23 mouse cellular contexts compared by ENCODE assay signal in the genomic region with DNA sequence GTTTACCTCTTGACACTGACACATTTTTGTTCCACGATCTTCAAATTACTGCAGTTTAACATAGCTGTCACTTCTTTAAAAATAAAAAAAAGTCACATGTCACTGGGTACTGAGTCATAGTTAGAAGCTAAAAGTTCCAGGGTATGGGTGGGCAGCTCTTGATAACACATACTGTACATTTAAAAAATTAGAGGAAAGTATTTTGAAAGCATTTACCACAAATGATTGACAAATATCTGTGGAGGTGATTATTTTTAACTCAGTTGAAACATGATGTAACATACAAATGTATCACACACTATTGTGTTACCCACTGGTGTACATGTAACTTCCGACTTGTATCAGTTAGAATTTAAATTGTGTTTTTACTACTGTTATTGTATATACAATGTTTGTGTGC. TPM values are rescaled to one million over a fixed set of nuclear protein-coding genes. Genes with fewer than 3 reads are reported as not detected.
DNase-seq lines count a peak whose midpoint lies in the region; ATAC-seq and TF ChIP-seq lines count a peak whose summit lies in the region.
"Had no signal": no experiment of that assay in that cellular context is flagged by ENCODE, and none has a peak within 500 bp of the region (broad histone marks: within the 10 kb centered on the region; RNA-seq: fewer than 3 reads in every experiment).

No protein-coding gene starts in this region.

- H3K4me2 ChIP-seq in kidney, embryonic 15.5 days: no peak overlapping the region
- H3K4me2 ChIP-seq: heart, embryonic 11.5 days; hindbrain, embryonic 12.5 days; hindbrain, embryonic 15.5 days had no signal

- H3K4me3 ChIP-seq in bone marrow macrophage, adult 2 months (ENCODE audit: insufficient read depth, low read length): no peak overlapping the region
- no peak overlapping the region for H3K4me3 ChIP-seq in macrophage (ENCODE audit: inconsistent target)
- H3K4me3 ChIP-seq in kidney, embryonic 15.5 days (replicated peaks): no peak overlapping the region
- H3K4me3 ChIP-seq: heart, adult 2 months; hindbrain, embryonic 12.5 days; hindbrain, embryonic 15.5 days had no signal

- DNase-seq in 416B (ENCODE audit: low read depth): peak; percentile 82
- no peak for DNase-seq in heart, adult 8-10 months (ENCODE audit: low spot score)
- no peak for DNase-seq in left cerebral cortex, postnatal 10 days (ENCODE audit: extremely low spot score in 1 of 2, low spot score in 2 of 2)
- DNase-seq: adrenal gland, postnatal 10 days; adrenal gland, postnatal 36 days; B cell, adult 2 months; cerebellum, adult 11 months; cerebellum, adult 2 months; cerebellum, adult 9-11 months; cerebellum, postnatal 25 days; forebrain, postnatal 0 days; gastrocnemius, postnatal 25 days; heart, adult 2 months had no signal

- ATAC-seq in monocyte, adult 5-6 weeks (replicated peaks; ENCODE audit: insufficient number of reproducible peaks, low FRiP score, low TSS enrichment, poor library complexity, severe bottlenecking): 0 out of 2 replicates have a peak, but pooled peaks have one; percentile 18
- no peak for ATAC-seq in kidney, embryonic 15.5 days (replicated peaks; ENCODE audit: low FRiP score)
- ATAC-seq: activated CD4-positive, CD25-positive, alpha-beta regulatory T cell, adult 4 months; forebrain, embryonic 14.5 days; forebrain, postnatal 0 days had no signal

- peak overlapping the region; percentile 58 for H3K27ac ChIP-seq in bone marrow macrophage, adult 2 months (ENCODE audit: insufficient read depth, low read depth, low read length)
- peak overlapping the region; percentile 48 for H3K27ac ChIP-seq in macrophage
- no peak overlapping the region for H3K27ac ChIP-seq in kidney, embryonic 15.5 days
- H3K27ac ChIP-seq: heart, adult 2 months; hindbrain, embryonic 12.5 days; hindbrain, embryonic 15.5 days had no signal

- peaks cover 93% of the 10 kb centered on the region for H3K79me2 ChIP-seq in macrophage (ENCODE audit: inconsistent target)

- no peak for TF ChIP-seq CTCF in bone marrow macrophage, adult 2 months (IDR thresholded peaks at IDR 0.05; ENCODE audit: low read depth, low read length)

- no peak overlapping the region for H3K9ac ChIP-seq in kidney, embryonic 15.5 days
- H3K9ac ChIP-seq: forebrain, postnatal 0 days; hindbrain, embryonic 12.5 days; hindbrain, embryonic 15.5 days had no signal

- no peak for TF ChIP-seq POLR2A in bone marrow macrophage, adult 2 months (IDR thresholded peaks at IDR 0.05; ENCODE audit: borderline replicate concordance, low read depth, low read length)

- intact Hi-C loops in left cerebral cortex, postnatal 10 days (cut with DNase I): no loop called here

- H3K4me1 ChIP-seq in bone marrow macrophage, adult 2 months (ENCODE audit: control insufficient read depth, insufficient read depth, low read length): peaks cover 80% of the 10 kb centered on the region
- H3K4me1 ChIP-seq in kidney, embryonic 15.5 days: no peaks in the 10 kb centered on the region
- H3K4me1 ChIP-seq: hindbrain, embryonic 15.5 days had no signal

- no peaks in the 10 kb centered on the region for H3K36me3 ChIP-seq in macrophage (ENCODE audit: inconsistent target)
- H3K36me3 ChIP-seq in kidney, embryonic 15.5 days: no peaks in the 10 kb centered on the region
- H3K36me3 ChIP-seq: hindbrain, embryonic 12.5 days; hindbrain, embryonic 15.5 days had no signal

- H3K27me3 ChIP-seq in kidney, embryonic 15.5 days: no peaks in the 10 kb centered on the region
- H3K27me3 ChIP-seq: CH12.LX; hindbrain, embryonic 12.5 days; hindbrain, embryonic 15.5 days had no signal

- no peaks in the 10 kb centered on the region for H3K9me3 ChIP-seq in kidney, embryonic 15.5 days (replicated peaks)
- H3K9me3 ChIP-seq: hindbrain, embryonic 12.5 days; hindbrain, embryonic 15.5 days had no signal

- WGBS in macrophage (ENCODE audit: missing documents): 34% methylated on average over 2 of the region's 2 CpGs
- 84% methylated on average over 2 of the region's 2 CpGs for WGBS in kidney, embryonic 15.5 days

RNA-seq across cellular contexts. Expression of gene Rab31, which starts 37.5 kb away (rescaled TPM):
- polyA plus RNA-seq in bone marrow macrophage, adult 2 months (2012; ENCODE audit: insufficient read depth, insufficient read length, missing spikeins): 122 and 128 TPM in 2 replicates
- 10 to 100 TPM in 25 of 26 experiments, 1 to 10 TPM in 1; 7.0 to 47.6 (median 27.4) TPM for total RNA-seq in macrophage (2018; cell fraction: chromatin; rRNA removed)
- total RNA-seq in macrophage (2018; cell fraction: cytosol; rRNA removed): 100 to 1,000 TPM in 13 of 26 experiments, 10 to 100 TPM in 13; 70.2 to 171 (median 101) TPM
- total RNA-seq in macrophage (2018; cell fraction: nucleus; rRNA removed): 10 to 100 TPM; 28.0 to 79.5 (median 53.6) TPM
- polyA plus RNA-seq in macrophage (2018): 93.9 to 139 TPM (median 136 TPM) in 3 replicates
- 51.0 to 80.4 TPM (median 75.8 TPM) in 3 replicates for total RNA-seq in monocyte, adult 5-6 weeks (2017)
- 32.9 and 33.6 TPM in 2 replicates for polyA plus RNA-seq in kidney, embryonic 15.5 days (2015; fragmentation: Nextera tagmentation; extraction: Ambion mirVana)
- 10 to 100 TPM in 3 of 4 experiments, 1 to 10 TPM in 1; 9.5 to 15.5 (median 12.9) TPM for total RNA-seq in heart, adult 8-10 months (2022)
- 10 to 100 TPM; 82.5 to 84.5 TPM for total RNA-seq in left cerebral cortex, postnatal 10 days (2021)

RNA-seq across cellular contexts. Expression of gene Ppp4r1, which starts 47.3 kb away (rescaled TPM):
- polyA plus RNA-seq in bone marrow macrophage, adult 2 months (2012; ENCODE audit: insufficient read depth, insufficient read length, missing spikeins): 58.9 and 64.0 TPM in 2 replicates
- total RNA-seq in macrophage (2018; cell fraction: chromatin; rRNA removed): 100 to 1,000 TPM in 25 of 26 experiments, 10 to 100 TPM in 1; 99.6 to 452 (median 234) TPM
- 10 to 100 TPM; 34.3 to 65.4 (median 48.6) TPM for total RNA-seq in macrophage (2018; cell fraction: cytosol; rRNA removed)
- total RNA-seq in macrophage (2018; cell fraction: nucleus; rRNA removed): 100 to 1,000 TPM in 17 of 26 experiments, 10 to 100 TPM in 9; 65.0 to 297 (median 115) TPM
- polyA plus RNA-seq in macrophage (2018): 33.7 to 41.6 TPM (median 40.4 TPM) in 3 replicates
- total RNA-seq in monocyte, adult 5-6 weeks (2017): 81.9 to 108 TPM (median 105 TPM) in 3 replicates
- 42.3 and 44.6 TPM in 2 replicates for polyA plus RNA-seq in kidney, embryonic 15.5 days (2015; fragmentation: Nextera tagmentation; extraction: Ambion mirVana)
- total RNA-seq in heart, adult 8-10 months (2022): 10 to 100 TPM; 33.2 to 39.5 (median 37.6) TPM
- total RNA-seq in left cerebral cortex, postnatal 10 days (2021): 10 to 100 TPM; 65.3 to 66.5 TPM
